Mouse (Mus musculus) A20 (cell line): Measurements from ENCODE around the gene Ubap1.
A peak's percentile ranks its signal among the peaks of the same experiment; 100 is the strongest.

Source experiments
- DNase-seq: peaks from one replicate; pipeline ENCODE4 v3.0.0-alpha.2; 2011; ENCODE audit warnings: low read depth, low spot score

The Ubap1 gene

GRCm38 (mm10) chr4:41353265-41353664, 4.5 kb downstream of the Ubap1 start:
- no peak for DNase-seq

GRCm38 (mm10) chr4:41357154-41357553, 8.4 kb downstream of the Ubap1 start:
- no peak for DNase-seq

GRCm38 (mm10) chr4:41358669-41359068, 9.9 kb downstream of the Ubap1 start:
- DNase-seq: no peak

- no peak for DNase-seq
These were observed 10.6 kb downstream of the Ubap1 start for GRCm38 (mm10) chr4:41359358-41359757.

- peak; percentile 49 for DNase-seq
These were observed 12.3 kb downstream of the Ubap1 start for GRCm38 (mm10) chr4:41361059-41361458.

- peak; percentile 87 for DNase-seq
These were observed 19.4 kb downstream of the Ubap1 start for GRCm38 (mm10) chr4:41368198-41368597.

- no peak for DNase-seq
These were observed 21.1 kb downstream of the Ubap1 start for GRCm38 (mm10) chr4:41369702-41370437.

GRCm38 (mm10) chr4:41377567-41377966, 28.8 kb downstream of the Ubap1 start:
- peak; percentile 82 for DNase-seq

GRCm38 (mm10) chr4:41381213-41381950, 32.6 kb downstream of the Ubap1 start:
- DNase-seq: no peak

GRCm38 (mm10) chr4:41386412-41386975, 37.7 kb downstream of the Ubap1 start:
- no peak for DNase-seq

GRCm38 (mm10) chr4:41387755-41388469, 39.1 kb downstream of the Ubap1 start:
- DNase-seq: no peak

GRCm38 (mm10) chr4:41388616-41389015, 39.8 kb downstream of the Ubap1 start:
- no peak for DNase-seq

- DNase-seq: no peak
These were observed 40.4 kb downstream of the Ubap1 start for GRCm38 (mm10) chr4:41389240-41389639.

- peak; percentile 74 for DNase-seq
These were observed 41.3 kb downstream of the Ubap1 start for GRCm38 (mm10) chr4:41390122-41390521.

GRCm38 (mm10) chr4:41391015-41391414, 42.2 kb downstream of the Ubap1 start:
- DNase-seq: no peak

GRCm38 (mm10) chr4:41394651-41395050, 45.9 kb downstream of the Ubap1 start:
- DNase-seq: no peak

GRCm38 (mm10) chr4:41398353-41398752, 49.6 kb downstream of the Ubap1 start:
- DNase-seq: no peak

GRCm38 (mm10) chr4:41399904-41400303, 51.1 kb downstream of the Ubap1 start:
- DNase-seq: no peak

GRCm38 (mm10) chr4:41401167-41401566, 52.4 kb downstream of the Ubap1 start:
- no peak for DNase-seq

GRCm38 (mm10) chr4:41401573-41401972, 52.8 kb downstream of the Ubap1 start:
- no peak for DNase-seq

GRCm38 (mm10) chr4:41406597-41406996, 57.8 kb downstream of the Ubap1 start:
- no peak for DNase-seq

- DNase-seq: peak; percentile 19
These were observed 58.6 kb downstream of the Ubap1 start for GRCm38 (mm10) chr4:41407353-41407752.
